Mouse (Mus musculus): ENCODE measurements around the gene B3galt4. TPM values are rescaled to one million over a fixed set of nuclear protein-coding genes. Genes with fewer than 3 reads are reported as not detected.

The B3galt4 gene
- polyA plus RNA-seq, 1 experiment, result 11.4 TPM

DNA sequence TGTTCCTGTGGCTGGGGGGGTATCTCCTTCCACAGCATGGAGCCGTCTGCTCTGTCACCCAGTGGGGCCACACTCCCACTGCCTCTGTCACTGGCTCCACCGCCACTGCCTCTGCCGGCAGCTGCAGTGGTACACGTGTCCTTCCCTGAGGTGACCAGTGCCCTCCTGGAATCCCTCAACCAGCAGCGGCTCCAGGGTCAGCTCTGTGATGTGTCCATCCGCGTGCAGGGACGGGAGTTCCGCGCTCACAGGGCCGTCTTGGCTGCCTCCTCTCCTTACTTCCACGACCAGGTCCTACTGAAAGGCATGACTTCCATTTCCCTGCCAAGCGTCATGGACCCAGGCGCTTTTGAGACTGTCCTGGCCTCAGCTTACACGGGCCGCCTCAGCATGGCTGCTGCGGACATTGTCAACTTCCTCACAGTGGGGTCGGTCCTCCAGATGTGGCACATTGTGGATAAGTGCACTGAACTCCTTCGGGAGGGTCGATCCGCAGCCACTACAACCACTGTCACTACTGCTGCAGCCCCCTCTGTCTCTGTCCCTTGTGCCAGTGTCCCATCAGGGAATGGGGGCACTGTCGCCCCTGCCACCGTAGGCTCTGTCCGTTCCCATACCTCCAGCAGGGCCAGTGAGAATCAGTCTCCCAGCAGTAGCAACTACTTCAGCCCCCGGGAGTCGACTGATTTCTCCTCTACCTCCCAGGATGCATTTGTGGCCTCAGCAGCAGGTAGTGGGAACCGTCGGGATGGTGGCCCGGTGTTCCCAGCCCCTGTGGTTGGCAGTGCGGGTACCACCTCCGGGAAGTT is 34.2 kb downstream of the B3galt4 start:
- no peak for DNase-seq

GRCm38 (mm10) chr17:33916294-33916693 is 35.0 kb downstream of the B3galt4 start:
- Histone ChIP-seq H3K4me1 (ENCODE audit: control insufficient read depth, insufficient read depth, low read length) (peaks cover 9% of the 10 kb centered on the region), H3K4me3 (replicated peaks; ENCODE audit: extremely low read depth, low read depth, low read length) (peak overlapping the region; percentile 62)
- peak; percentile 53 for DNase-seq
- 2% methylated on average over 16 of the region's 20 CpGs for WGBS
- TF ChIP-seq POLR2A (IDR thresholded peaks at IDR 0.05; ENCODE audit: borderline replicate concordance, extremely low read depth, low read depth, low read length), result no peak
- no peak for TF ChIP-seq CTCF (IDR thresholded peaks at IDR 0.05; ENCODE audit: insufficient read depth, low read length)

More for the DNA sequence above, 34.2 kb downstream of the B3galt4 start:
- 80% methylated on average over 31 of the region's 31 CpGs for WGBS
- TF ChIP-seq CTCF (IDR thresholded peaks at IDR 0.05; ENCODE audit: insufficient read depth, low read length), result no peak
- no peak for TF ChIP-seq POLR2A (IDR thresholded peaks at IDR 0.05; ENCODE audit: borderline replicate concordance, extremely low read depth, low read depth, low read length)
- Histone ChIP-seq H3K4me3 (replicated peaks; ENCODE audit: extremely low read depth, low read depth, low read length) (no peak overlapping the region), H3K4me1 (ENCODE audit: control insufficient read depth, insufficient read depth, low read length) (peaks cover 12% of the 10 kb centered on the region)

DNA sequence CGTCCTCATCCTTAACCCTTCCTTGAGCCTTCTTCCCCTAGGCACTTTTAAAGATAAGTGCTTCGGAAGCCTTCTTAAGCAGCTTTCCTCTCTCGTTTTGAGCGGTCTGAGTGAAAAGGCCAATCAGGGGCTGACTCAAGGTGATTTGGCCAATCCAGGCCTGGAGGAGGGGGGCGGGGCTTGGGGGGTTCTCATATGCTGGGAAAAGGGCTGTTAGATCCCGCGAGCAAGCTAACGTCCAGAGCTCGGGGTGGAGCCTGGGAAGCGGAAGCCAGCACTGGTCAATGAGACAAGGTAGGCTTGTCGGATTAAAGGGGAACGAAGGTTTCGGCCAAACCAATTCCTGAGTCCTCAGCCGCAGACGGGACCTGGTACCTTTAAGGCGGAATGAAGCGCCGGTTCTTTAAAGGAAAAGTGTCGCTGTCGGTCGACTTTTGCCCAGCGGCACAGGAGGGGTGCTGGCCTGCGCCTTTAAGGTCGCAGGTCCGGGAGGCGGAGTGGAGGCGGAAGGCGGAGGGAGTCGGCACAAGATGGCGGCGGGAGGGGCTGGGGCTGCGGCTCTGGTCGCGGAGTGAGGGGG is 35.5 kb downstream of the B3galt4 start, which contains the start of the genes Tapbp and Zbtb22:
TSS of gene Tapbp (plus strand) at position 229 of the 580 bp plus-strand sequence.
TSS of gene Zbtb22 (plus strand) at position 234 of the 580 bp plus-strand sequence.
- peaks cover 5% of the 10 kb centered on the region for H3K4me1 ChIP-seq (ENCODE audit: control insufficient read depth, insufficient read depth, low read length)
- TF ChIP-seq POLR2A (IDR thresholded peaks at IDR 0.05; ENCODE audit: borderline replicate concordance, extremely low read depth, low read depth, low read length) (peak; percentile 49; the same call in 1 of the 2 replicates), CTCF (IDR thresholded peaks at IDR 0.05; ENCODE audit: insufficient read depth, low read length) (no peak)
- peak; percentile 90 for DNase-seq
- peak within 1 kb of the TSS; percentile 62 for H3K4me3 ChIP-seq (replicated peaks; ENCODE audit: extremely low read depth, low read depth, low read length)
- WGBS, result under 1% methylated on average over 32 of the region's 34 CpGs

- H3K4me1 ChIP-seq (ENCODE audit: control insufficient read depth, insufficient read depth, low read length), result peaks cover 5% of the 10 kb centered on the region
- WGBS, result 69% methylated on average over 13 of the region's 13 CpGs
- DNase-seq, result no peak
- H3K4me3 ChIP-seq (replicated peaks; ENCODE audit: extremely low read depth, low read depth, low read length), result no peak overlapping the region
- no peak for TF ChIP-seq CTCF (IDR thresholded peaks at IDR 0.05; ENCODE audit: insufficient read depth, low read length)
- TF ChIP-seq POLR2A (IDR thresholded peaks at IDR 0.05; ENCODE audit: borderline replicate concordance, extremely low read depth, low read depth, low read length), result no peak
These were observed 36.3 kb downstream of the B3galt4 start for GRCm38 (mm10) chr17:33914969-33915391.

GRCm38 (mm10) chr17:33913905-33914304 is 37.4 kb downstream of the B3galt4 start:
- no peak overlapping the region for H3K4me3 ChIP-seq (replicated peaks; ENCODE audit: extremely low read depth, low read depth, low read length)
- DNase-seq, result no peak
- TF ChIP-seq CTCF (IDR thresholded peaks at IDR 0.05; ENCODE audit: insufficient read depth, low read length), result no peak
- no peak for TF ChIP-seq POLR2A (IDR thresholded peaks at IDR 0.05; ENCODE audit: borderline replicate concordance, extremely low read depth, low read depth, low read length)
- 93% methylated on average over 8 of the region's 8 CpGs for WGBS
- peaks cover 5% of the 10 kb centered on the region for H3K4me1 ChIP-seq (ENCODE audit: control insufficient read depth, insufficient read depth, low read length)

DNA sequence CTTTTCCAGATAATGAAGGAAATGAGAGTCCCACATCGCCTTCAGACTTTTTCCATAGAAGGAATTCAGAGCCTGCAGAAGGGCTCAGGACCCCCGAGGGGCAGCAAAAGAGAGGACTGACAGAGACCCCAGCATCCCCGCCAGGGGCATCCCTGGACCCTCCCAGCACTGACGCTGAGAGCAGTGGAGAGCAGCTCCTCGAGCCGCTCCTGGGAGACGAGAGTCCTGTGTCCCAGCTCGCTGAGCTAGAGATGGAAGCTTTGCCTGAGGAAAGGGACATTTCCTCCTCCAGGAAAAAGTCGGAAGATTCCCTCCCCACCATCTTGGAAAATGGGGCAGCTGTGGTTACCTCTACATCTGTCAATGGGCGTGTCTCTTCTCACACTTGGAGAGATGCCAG is 38.0 kb downstream of the B3galt4 start:
- no peak overlapping the region for H3K4me3 ChIP-seq (replicated peaks; ENCODE audit: extremely low read depth, low read depth, low read length)
- WGBS, result 88% methylated on average over 10 of the region's 10 CpGs
- TF ChIP-seq POLR2A (IDR thresholded peaks at IDR 0.05; ENCODE audit: borderline replicate concordance, extremely low read depth, low read depth, low read length), result no peak
- TF ChIP-seq CTCF (IDR thresholded peaks at IDR 0.05; ENCODE audit: insufficient read depth, low read length), result no peak
- DNase-seq, result no peak
- peaks cover 6% of the 10 kb centered on the region for H3K4me1 ChIP-seq (ENCODE audit: control insufficient read depth, insufficient read depth, low read length)

- WGBS, result 86% methylated on average over 28 of the region's 28 CpGs
- DNase-seq, result no peak
- Histone ChIP-seq H3K4me3 (replicated peaks; ENCODE audit: extremely low read depth, low read depth, low read length) (no peak overlapping the region), H3K4me1 (ENCODE audit: control insufficient read depth, insufficient read depth, low read length) (peaks cover 5% of the 10 kb centered on the region)
- TF ChIP-seq POLR2A (IDR thresholded peaks at IDR 0.05; ENCODE audit: borderline replicate concordance, extremely low read depth, low read depth, low read length) (no peak), CTCF (IDR thresholded peaks at IDR 0.05; ENCODE audit: insufficient read depth, low read length) (no peak)
These were observed 39.4 kb downstream of the B3galt4 start for GRCm38 (mm10) chr17:33911813-33912414.

GRCm38 (mm10) chr17:33911052-33911812 is 40.1 kb downstream of the B3galt4 start:
- peaks cover 2% of the 10 kb centered on the region for H3K4me1 ChIP-seq (ENCODE audit: control insufficient read depth, insufficient read depth, low read length)
- H3K4me3 ChIP-seq (replicated peaks; ENCODE audit: extremely low read depth, low read depth, low read length), result no peak overlapping the region
- TF ChIP-seq CTCF (IDR thresholded peaks at IDR 0.05; ENCODE audit: insufficient read depth, low read length) (no peak), POLR2A (IDR thresholded peaks at IDR 0.05; ENCODE audit: borderline replicate concordance, extremely low read depth, low read depth, low read length) (no peak)
- 82% methylated on average over 31 of the region's 31 CpGs for WGBS
- no peak for DNase-seq
